Mouse (Mus musculus): ENCODE results near the gene Kansl2.

DNA sequence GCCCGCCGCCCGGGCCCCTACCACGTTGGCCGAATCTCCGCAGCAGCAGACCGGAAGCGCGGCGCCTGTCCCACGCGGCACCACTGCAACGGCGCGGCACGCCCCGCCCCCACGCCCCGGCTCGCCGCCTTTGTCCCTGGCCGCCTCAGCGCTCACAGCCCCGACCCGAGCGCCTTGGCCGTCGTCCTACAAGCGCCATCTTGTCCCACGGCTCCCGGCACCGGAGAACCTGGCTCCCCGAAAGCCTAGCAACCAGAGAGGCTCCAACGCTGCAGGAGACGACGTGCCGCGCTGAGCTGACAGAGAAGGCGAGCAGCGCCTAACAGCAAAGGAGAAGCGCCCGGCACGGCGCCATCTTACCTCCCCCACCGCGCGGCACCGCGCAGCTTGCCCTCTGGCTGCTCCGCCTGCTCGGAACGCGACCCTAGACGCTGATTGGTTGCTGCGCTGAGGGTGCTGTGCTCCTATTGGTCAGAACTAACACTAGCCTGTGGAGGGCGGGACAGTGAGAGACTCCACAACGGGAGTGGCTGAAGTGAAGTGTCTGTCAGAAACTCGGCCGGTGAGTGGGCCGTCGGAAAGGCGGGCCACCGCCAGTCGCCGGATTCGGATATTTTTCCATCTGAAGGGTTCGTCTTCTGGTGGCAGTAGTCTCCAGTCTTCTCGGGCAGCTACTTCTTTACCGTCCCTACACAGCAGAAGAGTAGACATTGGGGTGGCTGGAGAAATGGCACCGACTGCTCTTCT lies at the start of gene Kansl2:
- TF ChIP-seq CTCF (IDR thresholded peaks at IDR 0.05; ENCODE audit: control insufficient read depth, insufficient read depth, insufficient replicate concordance, low read depth, low read length): no peak
- TF ChIP-seq POLR2A (IDR thresholded peaks at IDR 0.05; ENCODE audit: control insufficient read depth, low read depth, low read length): peak; percentile 98

Data from testis, adult 2 months (tissue).